Mouse (Mus musculus) heart, adult 2 months (tissue): Measurements from ENCODE around the gene Cbx8.

Experiments
- CTCF ChIP-seq: fragments of 200-600 bp; IDR thresholded peaks from 2 replicates; pipeline ENCODE4 v1.8.1; 2022; ENCODE audit warnings: antibody characterized with exemption, mild to moderate bottlenecking, moderate library complexity
- EP300 ChIP-seq: fragments of 200-500 bp; IDR thresholded peaks from 2 replicates; pipeline ENCODE4 v1.6.1; 2011; ENCODE audit warnings: low read depth, low read length, control low read depth; ENCODE audit not compliant: insufficient read depth

GRCm38 (mm10) chr11:119037780-119038401, 2.9 kb downstream of the Cbx8 start:
- TF ChIP-seq CTCF (no peak), EP300 (no peak)
